Mouse (Mus musculus): ENCODE results near the gene Mag. TPM values are rescaled to one million over a fixed set of nuclear protein-coding genes. Genes with fewer than 3 reads are reported as not detected.

Mag gene
- total and polyA plus RNA-seq, 3 experiments = not detected

- no peaks in the 10 kb centered on the region for H3K27me3 ChIP-seq (ENCODE audit: insufficient read depth, low read length)
- no peaks in the 10 kb centered on the region for H3K9me3 ChIP-seq (replicated peaks)
- ATAC-seq (ENCODE audit: extremely low read depth, insufficient number of reproducible peaks, low FRiP score, poor library complexity, severe bottlenecking) (no peak), DNase-seq (ENCODE audit: low spot score) (no peak)
- TF ChIP-seq TAL1 (conservative IDR thresholded peaks at IDR 0.05; ENCODE audit: low read depth, low read length) (no peak), GATA2 (IDR thresholded peaks at IDR 0.05; ENCODE audit: borderline replicate concordance, low read depth, low read length) (no peak), GATA1 (IDR thresholded peaks at IDR 0.05; ENCODE audit: borderline replicate concordance, low read length) (no peak), POLR2AphosphoS5 (IDR thresholded peaks at IDR 0.05; ENCODE audit: insufficient replicate concordance, low read depth, low read length) (no peak), CTCF (IDR thresholded peaks at IDR 0.05; ENCODE audit: low read depth, low read length) (no peak)
- no peaks in the 10 kb centered on the region for H3K4me1 ChIP-seq (ENCODE audit: insufficient read depth, low read depth, low read length)
- H3K36me3 ChIP-seq (replicated peaks) = no peaks in the 10 kb centered on the region
- no peak within 1 kb of the TSS for H3K4me3 ChIP-seq (ENCODE audit: low read depth, low read length)
Observed at GRCm38 (mm10) chr7:30880176-30880575, 34.5 kb downstream of the Mag start, which contains the start of gene Cd22. Gene Cd22, minus strand, starts transcription at chr7:30880342.

GRCm38 (mm10) chr7:30878950-30879349 lies 35.7 kb downstream of the Mag start:
- no peaks in the 10 kb centered on the region for H3K36me3 ChIP-seq (replicated peaks)
- no peaks in the 10 kb centered on the region for H3K27me3 ChIP-seq (ENCODE audit: insufficient read depth, low read length)
- no peaks in the 10 kb centered on the region for H3K4me1 ChIP-seq (ENCODE audit: insufficient read depth, low read depth, low read length)
- DNase-seq (ENCODE audit: low spot score) (no peak), ATAC-seq (ENCODE audit: extremely low read depth, insufficient number of reproducible peaks, low FRiP score, poor library complexity, severe bottlenecking) (no peak)
- H3K9me3 ChIP-seq (replicated peaks) = no peaks in the 10 kb centered on the region
- no peak overlapping the region for H3K4me3 ChIP-seq (ENCODE audit: low read depth, low read length)
- TF ChIP-seq CTCF (IDR thresholded peaks at IDR 0.05; ENCODE audit: low read depth, low read length) (no peak), GATA1 (IDR thresholded peaks at IDR 0.05; ENCODE audit: borderline replicate concordance, low read length) (no peak), GATA2 (IDR thresholded peaks at IDR 0.05; ENCODE audit: borderline replicate concordance, low read depth, low read length) (no peak), POLR2AphosphoS5 (IDR thresholded peaks at IDR 0.05; ENCODE audit: insufficient replicate concordance, low read depth, low read length) (no peak), TAL1 (conservative IDR thresholded peaks at IDR 0.05; ENCODE audit: low read depth, low read length) (no peak)

DNA sequence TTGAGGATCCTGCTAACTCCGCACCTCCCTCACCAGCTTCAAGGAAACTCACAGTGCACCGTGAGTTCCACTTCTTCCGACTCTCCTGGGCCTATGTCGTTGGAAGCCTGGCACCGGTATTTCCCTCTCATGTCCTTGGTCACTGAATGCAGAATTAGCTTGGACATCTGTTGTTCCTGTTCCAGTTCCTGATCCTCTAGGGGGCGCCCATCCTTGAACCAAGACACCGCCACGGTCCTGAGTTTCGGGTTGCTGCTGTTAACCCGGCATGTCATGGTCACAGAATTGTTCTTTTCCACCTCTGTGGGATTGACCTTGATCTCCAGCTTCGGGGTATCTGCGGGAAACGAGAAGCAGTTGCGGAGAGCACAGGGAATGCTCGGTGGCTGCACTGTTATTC lies 41.6 kb downstream of the Mag start:
- no peak for ATAC-seq (ENCODE audit: extremely low read depth, insufficient number of reproducible peaks, low FRiP score, poor library complexity, severe bottlenecking)
- Histone ChIP-seq H3K4me1 (ENCODE audit: insufficient read depth, low read depth, low read length) (no peaks in the 10 kb centered on the region), H3K36me3 (replicated peaks) (no peaks in the 10 kb centered on the region), H3K27me3 (ENCODE audit: insufficient read depth, low read length) (peaks cover 4% of the 10 kb centered on the region; the same call in 1 of the 2 replicates), H3K9me3 (replicated peaks) (no peaks in the 10 kb centered on the region), H3K4me3 (ENCODE audit: low read depth, low read length) (no peak overlapping the region)
- peak; percentile 15 for DNase-seq (ENCODE audit: low spot score)
- TF ChIP-seq TAL1 (conservative IDR thresholded peaks at IDR 0.05; ENCODE audit: low read depth, low read length) = no peak
- no peak for TF ChIP-seq POLR2AphosphoS5 (IDR thresholded peaks at IDR 0.05; ENCODE audit: insufficient replicate concordance, low read depth, low read length)
- TF ChIP-seq GATA2 (IDR thresholded peaks at IDR 0.05; ENCODE audit: borderline replicate concordance, low read depth, low read length) = no peak
- TF ChIP-seq CTCF (IDR thresholded peaks at IDR 0.05; ENCODE audit: low read depth, low read length) = 0 out of 2 replicates have a peak, but pooled peaks have one; percentile 17
- no peak for TF ChIP-seq GATA1 (IDR thresholded peaks at IDR 0.05; ENCODE audit: borderline replicate concordance, low read length)

GRCm38 (mm10) chr7:30863386-30863785 lies 51.3 kb downstream of the Mag start:
- Histone ChIP-seq H3K4me1 (ENCODE audit: insufficient read depth, low read depth, low read length) (peaks cover 7% of the 10 kb centered on the region), H3K27me3 (ENCODE audit: insufficient read depth, low read length) (peaks cover 6% of the 10 kb centered on the region; the same call in 1 of the 2 replicates), H3K9me3 (replicated peaks) (no peaks in the 10 kb centered on the region), H3K4me3 (ENCODE audit: low read depth, low read length) (no peak overlapping the region), H3K36me3 (replicated peaks) (no peaks in the 10 kb centered on the region)
- DNase-seq (ENCODE audit: low spot score) (no peak), ATAC-seq (ENCODE audit: extremely low read depth, insufficient number of reproducible peaks, low FRiP score, poor library complexity, severe bottlenecking) (no peak)
- TF ChIP-seq GATA1 (IDR thresholded peaks at IDR 0.05; ENCODE audit: borderline replicate concordance, low read length) (no peak), GATA2 (IDR thresholded peaks at IDR 0.05; ENCODE audit: borderline replicate concordance, low read depth, low read length) (no peak), CTCF (IDR thresholded peaks at IDR 0.05; ENCODE audit: low read depth, low read length) (no peak), TAL1 (conservative IDR thresholded peaks at IDR 0.05; ENCODE audit: low read depth, low read length) (no peak), POLR2AphosphoS5 (IDR thresholded peaks at IDR 0.05; ENCODE audit: insufficient replicate concordance, low read depth, low read length) (no peak)

DNA sequence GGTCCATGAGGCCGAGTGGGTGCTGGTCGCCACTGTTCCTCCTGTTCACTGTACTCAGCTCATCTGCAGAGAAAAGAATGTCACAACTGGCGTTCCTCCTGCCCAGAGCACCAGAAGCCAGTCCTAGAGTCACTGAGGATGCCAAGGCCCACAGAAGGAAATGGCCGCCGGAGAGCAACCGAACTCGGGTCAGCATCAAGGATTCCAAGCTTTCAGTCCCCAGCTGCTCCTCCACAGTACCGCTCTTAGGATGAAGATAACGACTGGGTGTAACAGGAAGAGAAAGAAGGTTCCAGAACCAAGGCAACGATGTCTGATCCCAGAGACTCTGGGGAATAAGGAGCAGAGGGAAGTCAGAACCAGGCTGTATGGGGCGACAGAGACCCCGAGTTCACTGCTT lies 53.2 kb downstream of the Mag start, which contains the start of gene Ffar1:
Gene Ffar1, minus strand, starts transcription at position 101 of the 400 bp plus-strand sequence.
- Histone ChIP-seq H3K36me3 (replicated peaks) (no peaks in the 10 kb centered on the region), H3K4me1 (ENCODE audit: insufficient read depth, low read depth, low read length) (peaks cover 7% of the 10 kb centered on the region), H3K9me3 (replicated peaks) (no peaks in the 10 kb centered on the region), H3K27me3 (ENCODE audit: insufficient read depth, low read length) (peaks cover 6% of the 10 kb centered on the region; the same call in 1 of the 2 replicates), H3K4me3 (ENCODE audit: low read depth, low read length) (no peak within 1 kb of the TSS)
- DNase-seq (ENCODE audit: low spot score) = no peak
- ATAC-seq (ENCODE audit: extremely low read depth, insufficient number of reproducible peaks, low FRiP score, poor library complexity, severe bottlenecking) = no peak
- TF ChIP-seq CTCF (IDR thresholded peaks at IDR 0.05; ENCODE audit: low read depth, low read length) (no peak), TAL1 (conservative IDR thresholded peaks at IDR 0.05; ENCODE audit: low read depth, low read length) (no peak), GATA2 (IDR thresholded peaks at IDR 0.05; ENCODE audit: borderline replicate concordance, low read depth, low read length) (no peak)

GRCm38 (mm10) chr7:30859635-30860402 lies 54.9 kb downstream of the Mag start:
- peaks cover 10% of the 10 kb centered on the region; the same call in 1 of the 2 replicates for H3K27me3 ChIP-seq (ENCODE audit: insufficient read depth, low read length)
- peaks cover 7% of the 10 kb centered on the region for H3K4me1 ChIP-seq (ENCODE audit: insufficient read depth, low read depth, low read length)
- H3K4me3 ChIP-seq (ENCODE audit: low read depth, low read length) = no peak overlapping the region; the same call in 1 of the 2 replicates
- DNase-seq (ENCODE audit: low spot score) = peak; percentile 20
- no peaks in the 10 kb centered on the region for H3K9me3 ChIP-seq (replicated peaks)
- ATAC-seq (ENCODE audit: extremely low read depth, insufficient number of reproducible peaks, low FRiP score, poor library complexity, severe bottlenecking) = no peak; the same call in 1 of the 2 replicates
- TF ChIP-seq GATA1 (IDR thresholded peaks at IDR 0.05; ENCODE audit: borderline replicate concordance, low read length) (no peak), GATA2 (IDR thresholded peaks at IDR 0.05; ENCODE audit: borderline replicate concordance, low read depth, low read length) (no peak), POLR2AphosphoS5 (IDR thresholded peaks at IDR 0.05; ENCODE audit: insufficient replicate concordance, low read depth, low read length) (no peak), CTCF (IDR thresholded peaks at IDR 0.05; ENCODE audit: low read depth, low read length) (peak; percentile 70)
- no peaks in the 10 kb centered on the region for H3K36me3 ChIP-seq (replicated peaks)

Measured in G1E (cell line).